Mouse (Mus musculus): ENCODE measurements at regions not wholly inside any gene's neighbourhood (a gene's known extent, or its start where the extent isn't known, plus 50 kb on each side); places are given as distances from the start of the nearest gene placed in this dataset.

GRCm38 (mm10) chr15:7694037-7694436 is 116.6 kb upstream of the Gdnf start:
- DNase-seq (ENCODE audit: low spot score), result no peak

DNA sequence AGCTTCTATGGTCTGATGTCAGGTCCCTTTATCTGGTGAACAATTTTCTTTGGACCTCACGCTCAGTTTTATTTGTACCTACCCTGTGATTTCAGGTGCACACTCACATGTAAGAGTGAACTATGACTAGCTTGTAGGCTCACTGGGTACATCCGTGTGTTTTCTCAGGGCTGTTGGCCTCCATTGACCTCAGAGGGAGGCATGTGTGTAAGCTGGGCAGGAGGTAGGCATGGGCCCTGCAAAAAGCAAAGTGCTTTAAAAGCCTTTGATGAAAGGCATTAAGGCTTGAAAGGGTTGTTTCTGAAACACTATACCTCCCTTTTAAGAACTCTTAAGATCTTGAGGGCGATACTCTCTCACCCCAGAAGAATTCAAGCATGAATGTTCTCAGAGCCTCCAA is 112.9 kb upstream of the Gdnf start:
- DNase-seq (ENCODE audit: low spot score), result no peak

GRCm38 (mm10) chr15:7708836-7709235 is 101.8 kb upstream of the Gdnf start:
- DNase-seq (ENCODE audit: low spot score), result no peak

- DNase-seq (ENCODE audit: low spot score), result no peak
These were observed 96.0 kb upstream of the Gdnf start for GRCm38 (mm10) chr15:7714641-7715040.

- no peak for DNase-seq (ENCODE audit: low spot score)
These were observed 94.5 kb upstream of the Gdnf start for GRCm38 (mm10) chr15:7716188-7716587.

- no peak for DNase-seq (ENCODE audit: low spot score)
These were observed 87.4 kb upstream of the Gdnf start for GRCm38 (mm10) chr15:7723202-7723721.

- no peak for DNase-seq (ENCODE audit: low spot score)
These were observed 86.9 kb upstream of the Gdnf start for GRCm38 (mm10) chr15:7723770-7724169.

- DNase-seq (ENCODE audit: low spot score), result no peak
These were observed 85.1 kb upstream of the Gdnf start for GRCm38 (mm10) chr15:7725505-7725904.

GRCm38 (mm10) chr15:7747586-7747985 is 63.1 kb upstream of the Gdnf start:
- DNase-seq (ENCODE audit: low spot score), result no peak

- no peak for DNase-seq (ENCODE audit: low spot score)
These were observed 60.2 kb upstream of the Gdnf start for GRCm38 (mm10) chr15:7750441-7750840.

Measured in c-Kit-positive CD71-positive TER-119-positive erythroid progenitor cells, embryonic 14.5 days (primary cell).